Mouse (Mus musculus): Measurements from ENCODE around the gene Etfa. TPM values are rescaled to one million over a fixed set of nuclear protein-coding genes. Genes with fewer than 3 reads are reported as not detected.

Etfa gene
- polyA plus RNA-seq (2015; fragmentation: Nextera tagmentation; extraction: Ambion mirVana): 216 and 219 TPM in 2 replicates

GRCm38 (mm10) chr9:55512027-55512543 is at the start of gene Etfa:
Gene Etfa, minus strand, starts transcription at chr9:55512243.
- H3K4me1 ChIP-seq (replicated peaks; ENCODE audit: control insufficient read depth, insufficient read depth, low read length): peaks cover 14% of the 10 kb centered on the region; the same call in 1 of the 2 replicates

GRCm38 (mm10) chr9:55560960-55561359 is 48.9 kb upstream of the Etfa start:
- no peak overlapping the region for H3K4me2 ChIP-seq (ENCODE audit: low read depth, low read length)
- whole genome bisulfite sequencing: 64% methylated on average over 1 of the region's 1 CpGs
- H3K36me3 ChIP-seq (ENCODE audit: control insufficient read depth, insufficient read depth, low read length): no peaks in the 10 kb centered on the region
- ATAC-seq (ENCODE audit: low read depth): peak; percentile 17; the same call in 1 of the 2 replicates
- no peaks in the 10 kb centered on the region for H3K9me3 ChIP-seq (ENCODE audit: control insufficient read depth, low read length)
- H3K4me3 ChIP-seq (ENCODE audit: low read length): no peak overlapping the region
- no peaks in the 10 kb centered on the region; the same call in 1 of the 2 replicates for H3K4me1 ChIP-seq (replicated peaks; ENCODE audit: control insufficient read depth, insufficient read depth, low read length)
- no peak overlapping the region for H3K27ac ChIP-seq (ENCODE audit: low read length)
- H3K27me3 ChIP-seq (ENCODE audit: control insufficient read depth, insufficient read depth, low read depth, low read length): no peaks in the 10 kb centered on the region
- no peak overlapping the region for H3K9ac ChIP-seq (ENCODE audit: low read length)

More at GRCm38 (mm10) chr9:55512027-55512543, at the start of gene Etfa:
- Histone ChIP-seq H3K4me3 (ENCODE audit: low read length) (peak within 1 kb of the TSS; percentile 98), H3K9me3 (ENCODE audit: control insufficient read depth, low read length) (no peaks in the 10 kb centered on the region), H3K36me3 (ENCODE audit: control insufficient read depth, insufficient read depth, low read length) (no peaks in the 10 kb centered on the region), H3K4me2 (ENCODE audit: low read depth, low read length) (peak within 1 kb of the TSS; percentile 91), H3K27ac (ENCODE audit: low read length) (peak within 1 kb of the TSS; percentile 94), H3K9ac (ENCODE audit: low read length) (peak within 1 kb of the TSS; percentile 96), H3K27me3 (ENCODE audit: control insufficient read depth, insufficient read depth, low read depth, low read length) (no peaks in the 10 kb centered on the region; the same call in none of the 2 replicates)
- ATAC-seq (ENCODE audit: low read depth): peak; percentile 100
- under 1% methylated on average over 47 of the region's 47 CpGs for WGBS

GRCm38 (mm10) chr9:55554986-55555385 is 42.9 kb upstream of the Etfa start:
- Histone ChIP-seq H3K9me3 (ENCODE audit: control insufficient read depth, low read length) (no peaks in the 10 kb centered on the region), H3K27me3 (ENCODE audit: control insufficient read depth, insufficient read depth, low read depth, low read length) (peaks cover 2% of the 10 kb centered on the region; the same call in 1 of the 2 replicates), H3K4me3 (ENCODE audit: low read length) (no peak overlapping the region), H3K9ac (ENCODE audit: low read length) (no peak overlapping the region), H3K4me1 (replicated peaks; ENCODE audit: control insufficient read depth, insufficient read depth, low read length) (no peaks in the 10 kb centered on the region), H3K4me2 (ENCODE audit: low read depth, low read length) (no peak overlapping the region), H3K36me3 (ENCODE audit: control insufficient read depth, insufficient read depth, low read length) (no peaks in the 10 kb centered on the region), H3K27ac (ENCODE audit: low read length) (no peak overlapping the region)
- 23% methylated on average over 1 of the region's 1 CpGs for WGBS
- no peak for ATAC-seq (ENCODE audit: low read depth)

- Histone ChIP-seq H3K36me3 (ENCODE audit: control insufficient read depth, insufficient read depth, low read length) (no peaks in the 10 kb centered on the region), H3K4me3 (ENCODE audit: low read length) (0 out of 2 replicates have a peak overlapping the region, but pooled peaks have one; percentile 1), H3K9me3 (ENCODE audit: control insufficient read depth, low read length) (peaks cover 6% of the 10 kb centered on the region), H3K9ac (ENCODE audit: low read length) (no peak overlapping the region), H3K4me2 (ENCODE audit: low read depth, low read length) (peak overlapping the region; percentile 8; the same call in 1 of the 2 replicates), H3K27me3 (ENCODE audit: control insufficient read depth, insufficient read depth, low read depth, low read length) (peaks cover 52% of the 10 kb centered on the region), H3K27ac (ENCODE audit: low read length) (no peak overlapping the region), H3K4me1 (replicated peaks; ENCODE audit: control insufficient read depth, insufficient read depth, low read length) (peaks cover 19% of the 10 kb centered on the region)
- ATAC-seq (ENCODE audit: low read depth): no peak
- 11% methylated on average over 16 of the region's 16 CpGs for WGBS
Measured at GRCm38 (mm10) chr9:55549302-55549890, 37.4 kb upstream of the Etfa start.

GRCm38 (mm10) chr9:55548871-55549270 is 36.8 kb upstream of the Etfa start:
- H3K27me3 ChIP-seq (ENCODE audit: control insufficient read depth, insufficient read depth, low read depth, low read length): peaks cover 56% of the 10 kb centered on the region
- no peaks in the 10 kb centered on the region for H3K36me3 ChIP-seq (ENCODE audit: control insufficient read depth, insufficient read depth, low read length)
- H3K9me3 ChIP-seq (ENCODE audit: control insufficient read depth, low read length): peaks cover 6% of the 10 kb centered on the region
- H3K4me3 ChIP-seq (ENCODE audit: low read length): no peak overlapping the region
- peaks cover 19% of the 10 kb centered on the region for H3K4me1 ChIP-seq (replicated peaks; ENCODE audit: control insufficient read depth, insufficient read depth, low read length)
- no peak overlapping the region for H3K27ac ChIP-seq (ENCODE audit: low read length)
- H3K4me2 ChIP-seq (ENCODE audit: low read depth, low read length): no peak overlapping the region
- WGBS: 22% methylated on average over 3 of the region's 3 CpGs
- ATAC-seq (ENCODE audit: low read depth): no peak
- H3K9ac ChIP-seq (ENCODE audit: low read length): no peak overlapping the region

- H3K36me3 ChIP-seq (ENCODE audit: control insufficient read depth, insufficient read depth, low read length): no peaks in the 10 kb centered on the region
- peaks cover 27% of the 10 kb centered on the region for H3K4me1 ChIP-seq (replicated peaks; ENCODE audit: control insufficient read depth, insufficient read depth, low read length)
- H3K27me3 ChIP-seq (ENCODE audit: control insufficient read depth, insufficient read depth, low read depth, low read length): peaks cover 76% of the 10 kb centered on the region
- peak overlapping the region; percentile 39 for H3K4me3 ChIP-seq (ENCODE audit: low read length)
- peaks cover 6% of the 10 kb centered on the region for H3K9me3 ChIP-seq (ENCODE audit: control insufficient read depth, low read length)
- peak; percentile 59; the same call in 1 of the 2 replicates for ATAC-seq (ENCODE audit: low read depth)
- no peak overlapping the region for H3K9ac ChIP-seq (ENCODE audit: low read length)
- 5% methylated on average over 63 of the region's 63 CpGs for WGBS
- no peak overlapping the region for H3K27ac ChIP-seq (ENCODE audit: low read length)
- H3K4me2 ChIP-seq (ENCODE audit: low read depth, low read length): peak overlapping the region; percentile 47
Measured at GRCm38 (mm10) chr9:55546176-55547010, 34.4 kb upstream of the Etfa start.

GRCm38 (mm10) chr9:55545556-55546175 is 33.6 kb upstream of the Etfa start:
- peaks cover 6% of the 10 kb centered on the region for H3K9me3 ChIP-seq (ENCODE audit: control insufficient read depth, low read length)
- WGBS: 7% methylated on average over 41 of the region's 41 CpGs
- no peak for ATAC-seq (ENCODE audit: low read depth)
- H3K9ac ChIP-seq (ENCODE audit: low read length): no peak overlapping the region
- no peak overlapping the region for H3K27ac ChIP-seq (ENCODE audit: low read length)
- H3K4me1 ChIP-seq (replicated peaks; ENCODE audit: control insufficient read depth, insufficient read depth, low read length): peaks cover 33% of the 10 kb centered on the region
- H3K4me3 ChIP-seq (ENCODE audit: low read length): peak overlapping the region; percentile 39
- H3K27me3 ChIP-seq (ENCODE audit: control insufficient read depth, insufficient read depth, low read depth, low read length): peaks cover 84% of the 10 kb centered on the region
- H3K4me2 ChIP-seq (ENCODE audit: low read depth, low read length): peak overlapping the region; percentile 47
- H3K36me3 ChIP-seq (ENCODE audit: control insufficient read depth, insufficient read depth, low read length): no peaks in the 10 kb centered on the region

- WGBS: 4% methylated on average over 30 of the region's 30 CpGs
- H3K4me1 ChIP-seq (replicated peaks; ENCODE audit: control insufficient read depth, insufficient read depth, low read length): peaks cover 36% of the 10 kb centered on the region
Measured at GRCm38 (mm10) chr9:55544861-55545555, 33.0 kb upstream of the Etfa start.

More at GRCm38 (mm10) chr9:55544861-55545555, 33.0 kb upstream of the Etfa start:
- ATAC-seq (ENCODE audit: low read depth): peak; percentile 47; the same call in 1 of the 2 replicates
- peaks cover 88% of the 10 kb centered on the region for H3K27me3 ChIP-seq (ENCODE audit: control insufficient read depth, insufficient read depth, low read depth, low read length)
- no peak overlapping the region for H3K27ac ChIP-seq (ENCODE audit: low read length)
- no peaks in the 10 kb centered on the region for H3K36me3 ChIP-seq (ENCODE audit: control insufficient read depth, insufficient read depth, low read length)
- peaks cover 6% of the 10 kb centered on the region for H3K9me3 ChIP-seq (ENCODE audit: control insufficient read depth, low read length)
- peak overlapping the region; percentile 9; the same call in 1 of the 2 replicates for H3K4me3 ChIP-seq (ENCODE audit: low read length)
- peak overlapping the region; percentile 23; the same call in 1 of the 2 replicates for H3K4me2 ChIP-seq (ENCODE audit: low read depth, low read length)
- H3K9ac ChIP-seq (ENCODE audit: low read length): no peak overlapping the region
